Mouse (Mus musculus) liver, adult (tissue): ENCODE measurements around the gene Prok1.

Experiments
- GATA4 ChIP-seq: IDR thresholded peaks from 2 replicates; pipeline ENCODE4 v1.6.1; 2014; ENCODE audit warnings: mild to moderate bottlenecking, low read length; ENCODE audit not compliant: insufficient replicate concordance

The Prok1 gene

GRCm38 (mm10) chr3:107217101-107217480 lies 22.4 kb downstream of the Prok1 start:
- TF ChIP-seq GATA4 = no peak

DNA sequence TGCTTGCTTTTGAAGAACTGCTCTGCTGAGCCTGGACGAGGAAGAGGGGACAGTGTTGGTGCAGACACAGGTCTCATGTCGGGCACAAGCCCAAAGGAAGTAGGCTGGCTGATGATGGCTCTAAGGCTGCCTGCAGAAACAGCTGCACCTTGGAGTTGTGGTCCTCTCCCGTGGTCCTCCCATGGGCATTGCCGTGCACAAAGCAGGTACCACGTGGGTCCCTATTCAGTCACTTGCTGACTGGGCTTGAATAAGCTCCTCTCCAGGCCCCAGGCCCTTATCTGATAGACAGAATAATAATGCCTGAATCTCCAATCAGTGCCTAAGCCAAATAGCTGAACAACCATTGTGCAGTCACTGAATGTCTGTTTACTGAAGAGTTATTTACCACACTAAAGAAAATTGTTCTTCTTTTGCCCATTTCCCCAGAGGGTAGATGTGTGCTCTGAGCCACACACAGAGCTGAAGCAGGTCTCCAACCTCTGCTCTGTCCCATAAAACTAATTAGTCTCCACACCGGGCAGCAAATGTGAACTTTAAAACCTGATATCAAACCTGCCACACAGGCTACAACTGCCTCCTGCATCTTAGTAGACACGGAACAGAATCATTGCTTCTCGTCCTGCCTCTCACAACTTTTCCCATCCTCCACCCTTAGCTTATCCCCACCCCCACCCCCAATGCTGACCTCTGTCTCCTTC lies 23.0 kb downstream of the Prok1 start:
- TF ChIP-seq GATA4 = no peak

DNA sequence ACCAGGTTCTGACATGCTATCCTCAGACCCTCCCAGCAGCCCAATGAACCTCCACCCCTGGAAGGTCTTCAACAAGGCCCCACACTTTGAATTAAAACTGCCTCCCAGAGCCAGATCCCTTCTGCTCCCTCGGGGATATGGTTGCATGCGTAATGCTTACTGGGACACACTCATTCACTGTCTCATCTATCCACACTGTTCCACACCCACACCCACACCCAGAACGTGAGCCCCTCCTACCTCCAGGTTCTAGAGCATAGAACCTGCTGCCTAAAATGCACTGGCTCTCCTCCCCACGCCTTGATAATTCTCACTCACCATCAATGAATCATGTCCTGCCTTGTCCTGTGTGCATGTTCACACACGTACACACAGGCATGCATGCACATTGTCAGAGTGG lies 24.9 kb downstream of the Prok1 start:
- TF ChIP-seq GATA4 = no peak

- TF ChIP-seq GATA4 = no peak
Measured at GRCm38 (mm10) chr3:107207625-107208253, 31.8 kb downstream of the Prok1 start.

GRCm38 (mm10) chr3:107206490-107207150 lies 32.9 kb downstream of the Prok1 start:
- no peak for TF ChIP-seq GATA4

DNA sequence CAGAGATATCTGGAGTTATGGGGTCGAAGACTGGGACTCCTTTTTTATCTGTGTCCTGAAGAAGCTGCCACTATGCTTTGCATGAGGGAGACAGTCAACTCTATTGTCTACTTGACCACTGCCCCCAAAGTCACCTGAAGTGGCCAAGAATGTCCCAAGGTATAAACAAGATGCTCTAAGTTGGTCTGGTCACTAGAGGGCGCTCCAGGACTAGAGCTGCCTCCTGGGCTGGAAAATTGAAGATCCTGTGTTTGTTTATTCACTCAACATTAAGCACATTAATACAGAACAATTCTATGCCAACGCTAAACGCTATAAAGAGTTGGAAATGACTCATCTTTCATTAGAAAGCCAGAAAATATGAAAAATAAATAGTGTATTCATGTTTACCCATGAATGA lies 33.5 kb downstream of the Prok1 start:
- no peak for TF ChIP-seq GATA4

GRCm38 (mm10) chr3:107205170-107205569 lies 34.3 kb downstream of the Prok1 start:
- no peak for TF ChIP-seq GATA4

GRCm38 (mm10) chr3:107204413-107204812 lies 35.1 kb downstream of the Prok1 start:
- TF ChIP-seq GATA4 = no peak

GRCm38 (mm10) chr3:107201310-107202180 lies 38.0 kb downstream of the Prok1 start:
- no peak for TF ChIP-seq GATA4

GRCm38 (mm10) chr3:107188226-107188899 lies 51.1 kb downstream of the Prok1 start:
- TF ChIP-seq GATA4 = no peak

DNA sequence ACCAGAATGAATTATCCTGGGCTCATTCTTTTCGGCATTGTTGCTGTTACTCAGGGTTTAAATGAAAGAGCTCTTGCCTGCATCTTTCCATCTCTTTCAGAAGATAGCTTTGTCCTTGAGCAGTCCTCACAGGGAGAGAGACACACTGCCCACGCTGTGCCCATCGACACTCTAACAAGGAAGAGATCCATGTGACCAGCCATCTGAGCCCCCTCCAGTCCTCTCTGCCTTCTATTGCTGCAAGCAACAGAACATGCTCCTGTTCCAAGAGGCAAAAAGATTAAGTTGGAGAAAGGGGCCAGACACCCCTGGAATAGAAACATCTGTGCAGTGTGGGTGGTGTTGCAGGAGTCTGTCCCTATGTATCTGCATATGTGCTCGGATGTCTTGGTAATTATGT lies 52.5 kb downstream of the Prok1 start:
- TF ChIP-seq GATA4 = no peak

DNA sequence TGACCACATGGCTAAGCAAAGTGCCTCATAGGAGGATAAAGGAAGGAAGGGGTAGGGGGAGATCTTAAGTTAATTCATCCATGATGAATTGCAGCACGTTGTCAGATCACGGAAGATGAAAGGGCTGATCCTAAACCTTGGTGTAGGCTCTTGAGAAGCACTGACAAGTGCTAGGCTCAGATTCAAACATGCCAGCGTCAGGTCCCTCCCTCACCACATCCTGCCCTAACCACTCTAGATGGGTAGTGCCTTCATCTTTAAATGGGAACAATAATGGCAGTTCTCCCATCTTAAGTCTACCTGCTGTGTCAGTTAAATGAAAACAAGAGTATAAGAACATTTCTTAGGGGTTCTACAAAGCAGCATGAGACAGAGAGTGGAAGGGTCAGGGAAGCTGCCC lies 53.9 kb downstream of the Prok1 start:
- no peak for TF ChIP-seq GATA4

DNA sequence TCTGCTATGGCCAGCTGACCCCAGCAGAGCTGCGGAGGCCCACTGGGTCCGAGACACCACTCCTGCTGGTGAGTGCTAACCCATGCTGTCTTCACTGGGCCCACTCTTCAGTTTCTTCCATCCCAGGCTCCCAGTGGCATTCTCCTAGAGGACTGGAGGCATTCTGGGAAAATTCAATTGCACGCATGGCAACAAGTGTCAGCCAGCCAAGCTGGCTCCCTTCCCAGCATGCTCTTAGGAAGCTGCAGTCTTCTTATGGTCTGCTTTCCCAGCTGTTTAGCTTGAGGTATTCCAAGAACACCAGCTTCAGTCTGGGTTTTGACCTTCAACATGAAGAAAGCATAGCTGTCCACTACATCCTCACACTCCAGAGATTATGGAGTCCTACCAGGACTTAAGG lies 56.3 kb downstream of the Prok1 start:
- no peak for TF ChIP-seq GATA4
